Mouse (Mus musculus) liver, embryonic 14.5 days (tissue): ENCODE results near the gene Gstm4. TPM values are rescaled to one million over a fixed set of nuclear protein-coding genes. Genes with fewer than 3 reads are reported as not detected.

ENCODE experiments used
- ATAC-seq: fragments of 200-750 bp; cut with Nextera tagmentation; 2 replicates; pipeline ENCODE4 v1.8.0; 2017; ENCODE audit warnings: moderate number of reproducible peaks, mild to moderate bottlenecking, moderate library complexity; ENCODE audit not compliant: insufficient read depth
- DNase-seq, 3 experiments: peaks; one replicate each; pipeline ENCODE4 v3.0.0-alpha.2; 2012 to 2013; ENCODE audit warnings: low read depth in 3 of 3, low spot score in 3 of 3
- H3K27ac ChIP-seq: fragments of 300-500 bp; sonication (generic); 2 replicates; pipeline ENCODE4 v1.5.1; 2014; ENCODE audit warnings: moderate library complexity, mild to moderate bottlenecking, control low read depth, inconsistent platforms
- H3K27me3 ChIP-seq: fragments of 300-500 bp; sonication (generic); 2 replicates; pipeline ENCODE4 v1.6.1; 2014; ENCODE audit warnings: mild to moderate bottlenecking, low read length, moderate library complexity; ENCODE audit not compliant: control insufficient read depth, insufficient read depth
- H3K36me3 ChIP-seq: fragments of 300-500 bp; sonication (generic); replicated peaks from 2 replicates; pipeline ENCODE4 v1.6.1; 2014; ENCODE audit warnings: low read depth; ENCODE audit not compliant: control insufficient read depth, insufficient read depth
- H3K4me1 ChIP-seq, 2 experiments: fragments of 200-500 bp in 1 of 2; fragments of 300-500 bp in 1 of 2; sonication (generic) in 1 of 2; replicated peaks; 2 replicates each; pipeline ENCODE4 v1.6.1; 2012 to 2014; ENCODE audit warnings: antibody characterized with exemption in 1 of 2, inconsistent platforms in 1 of 2, low read length in 1 of 2; ENCODE audit not compliant: control insufficient read depth in 2 of 2, insufficient read depth in 2 of 2
- H3K4me2 ChIP-seq: fragments of 300-500 bp; sonication (generic); 2 replicates; pipeline ENCODE4 v1.6.1; 2014; ENCODE audit warnings: low read depth, mild to moderate bottlenecking, control low read depth, moderate library complexity
- H3K4me3 ChIP-seq, 2 experiments: fragments of 200-500 bp in 1 of 2; fragments of 300-500 bp in 1 of 2; sonication (generic) in 1 of 2; 2 replicates each; pipeline ENCODE4 v1.5.1; 2012 to 2014; ENCODE audit warnings: low read depth in 2 of 2, low read length in 2 of 2, mild to moderate bottlenecking in 2 of 2, control low read depth in 1 of 2, inconsistent platforms in 1 of 2, moderate library complexity in 1 of 2; ENCODE audit not compliant: insufficient read depth in 1 of 2
- H3K9ac ChIP-seq: fragments of 300-500 bp; sonication (generic); replicated peaks from 2 replicates; pipeline ENCODE4 v1.6.1; 2014; ENCODE audit warnings: mild to moderate bottlenecking, control low read depth, moderate library complexity
- H3K9me3 ChIP-seq: fragments of 300-500 bp; sonication (generic); 2 replicates; pipeline ENCODE4 v1.6.1; 2016; ENCODE audit warnings: low read length, mixed read lengths; ENCODE audit not compliant: control insufficient read depth
- CTCF ChIP-seq: IDR thresholded peaks from 2 replicates; pipeline ENCODE4 v1.5.1; 2016; ENCODE audit warnings: antibody characterized with exemption, low read depth, control low read depth
- EP300 ChIP-seq: IDR thresholded peaks from 2 replicates; pipeline ENCODE4 v1.6.1; 2016; ENCODE audit warnings: antibody characterized with exemption, low read depth
- WGBS: fragments of 180-500 bp; shearing (Covaris S2); extraction: QIAGEN DNeasy Blood & Tissue Kit; methylation state at CpG from one replicate; pipeline ENCODE4 v1.1.7; 2014; ENCODE audit not compliant: insufficient replicate concordance; 5-methylcytosine and 5-hydroxymethylcytosine counted together
- polyA plus RNA-seq, 2 experiments: library from polyadenylated mRNA; depleted of rRNA in 1 of 2; stranded (reverse) in 1 of 2; unstranded in 1 of 2; fragments of >200 nt; fragmentation: Nextera tagmentation in 1 of 2; extraction: Ambion mirVana in 1 of 2; gene quantifications; 2 replicates each; pipeline versions ENCODE4 v1.2.1 to v1.2.3; 2012 to 2014

The Gstm4 gene
- polyA plus RNA-seq (2012; rRNA removed) (11.7 and 11.9 TPM in 2 replicates), polyA plus RNA-seq (2014; fragmentation: Nextera tagmentation; extraction: Ambion mirVana) (17.3 and 17.7 TPM in 2 replicates)

GRCm38 (mm10) chr3:108044394-108045140 is at the start of gene Gstm4:
Gene Gstm4, minus strand, starts transcription at chr3:108044894.
- DNase-seq (peak; percentile 80 to 84 (median 81)), ATAC-seq (peak; percentile 94)
- peak within 1 kb of the TSS; percentile 60 to 72 for H3K4me3 ChIP-seq
- peak within 1 kb of the TSS; percentile 43 for H3K27ac ChIP-seq
- H3K9me3 ChIP-seq, result no peaks in the 10 kb centered on the region
- TF ChIP-seq EP300, result no peak
- peak; percentile 32; the same call in 1 of the 2 replicates for TF ChIP-seq CTCF
- 6% methylated on average over 29 of the region's 29 CpGs for WGBS
- H3K36me3 ChIP-seq, result no peaks in the 10 kb centered on the region
- peak within 1 kb of the TSS; percentile 92 for H3K4me2 ChIP-seq
- no peaks in the 10 kb centered on the region for H3K27me3 ChIP-seq
- peak within 1 kb of the TSS; percentile 47 for H3K9ac ChIP-seq
- H3K4me1 ChIP-seq, result peaks cover 9 to 38% of the 10 kb centered on the region in 2 experiments

- no peak for ATAC-seq
- no peaks in the 10 kb centered on the region for H3K27me3 ChIP-seq
- H3K36me3 ChIP-seq, result no peaks in the 10 kb centered on the region
- no peak overlapping the region for H3K4me3 ChIP-seq
- WGBS, result 74% methylated on average over 1 of the region's 1 CpGs
- no peak overlapping the region for H3K27ac ChIP-seq
- H3K4me1 ChIP-seq, result peaks cover 53 to 62% of the 10 kb centered on the region in 2 experiments
- H3K4me2 ChIP-seq, result no peak overlapping the region
- TF ChIP-seq EP300, result no peak
- no peak for TF ChIP-seq CTCF
- DNase-seq, result no peak
- H3K9ac ChIP-seq, result no peak overlapping the region; the same call in 1 of the 2 replicates
- no peaks in the 10 kb centered on the region for H3K9me3 ChIP-seq
Observed at GRCm38 (mm10) chr3:108094146-108094545, 49.5 kb upstream of the Gstm4 start.

GRCm38 (mm10) chr3:108093306-108093705 is 48.6 kb upstream of the Gstm4 start:
- WGBS, result 62% methylated on average over 6 of the region's 6 CpGs
- Histone ChIP-seq H3K4me3 (no peak overlapping the region), H3K27me3 (no peaks in the 10 kb centered on the region), H3K36me3 (no peaks in the 10 kb centered on the region), H3K4me1 (peaks cover 45 to 53% of the 10 kb centered on the region in 2 experiments), H3K9me3 (no peaks in the 10 kb centered on the region), H3K27ac (no peak overlapping the region), H3K4me2 (no peak overlapping the region), H3K9ac (no peak overlapping the region)
- TF ChIP-seq CTCF, result no peak
- TF ChIP-seq EP300, result no peak
- ATAC-seq, result no peak
- DNase-seq, result no peak

GRCm38 (mm10) chr3:108092536-108093115 is 47.9 kb upstream of the Gstm4 start, which contains the start of gene Gnat2:
Gene Gnat2, plus strand, starts transcription at chr3:108092789.
- no peak for DNase-seq
- H3K9ac ChIP-seq, result no peak within 1 kb of the TSS
- H3K27me3 ChIP-seq, result no peaks in the 10 kb centered on the region
- no peak within 1 kb of the TSS for H3K27ac ChIP-seq
- no peaks in the 10 kb centered on the region for H3K36me3 ChIP-seq
- 81% methylated on average over 15 of the region's 15 CpGs for WGBS
- no peak within 1 kb of the TSS for H3K4me3 ChIP-seq
- no peaks in the 10 kb centered on the region for H3K9me3 ChIP-seq
- ATAC-seq, result no peak
- H3K4me2 ChIP-seq, result no peak within 1 kb of the TSS
- TF ChIP-seq EP300 (no peak), CTCF (no peak)
- H3K4me1 ChIP-seq, result peaks cover 39 to 47% of the 10 kb centered on the region in 2 experiments

GRCm38 (mm10) chr3:108092030-108092429 is 47.3 kb upstream of the Gstm4 start:
- no peak for TF ChIP-seq CTCF
- 60% methylated on average over 6 of the region's 6 CpGs for WGBS
- H3K4me2 ChIP-seq, result no peak overlapping the region
- H3K9me3 ChIP-seq, result no peaks in the 10 kb centered on the region
- H3K4me3 ChIP-seq, result no peak overlapping the region
- DNase-seq, result no peak
- H3K4me1 ChIP-seq, result peaks cover 39 to 45% of the 10 kb centered on the region in 2 experiments
- H3K27me3 ChIP-seq, result no peaks in the 10 kb centered on the region
- no peak overlapping the region for H3K9ac ChIP-seq
- ATAC-seq, result no peak
- no peaks in the 10 kb centered on the region for H3K36me3 ChIP-seq
- H3K27ac ChIP-seq, result no peak overlapping the region
